Mouse (Mus musculus): ENCODE measurements around the gene Gm10322.

Gm10322 gene

DNA sequence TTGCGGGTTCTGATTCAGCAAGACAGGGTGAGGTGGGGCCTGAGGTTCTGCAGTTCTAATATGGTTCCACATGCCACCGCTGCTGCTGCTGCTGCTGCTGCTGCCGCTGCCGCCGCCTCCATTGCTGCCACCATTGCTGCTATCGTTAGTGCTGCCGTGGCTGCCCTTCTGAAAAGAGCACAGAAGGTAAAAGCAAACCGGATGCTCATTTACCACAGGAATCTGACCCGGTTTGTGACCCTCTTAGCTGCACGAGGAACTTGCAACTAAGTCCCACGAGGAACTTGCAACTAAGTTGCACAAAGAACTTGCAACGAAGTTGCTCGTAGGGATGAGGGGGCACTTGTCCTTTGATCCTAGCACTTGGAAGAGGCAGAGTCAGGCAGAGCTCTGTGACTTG, 40.9 kb downstream of the Gm10322 start:
- no peak for DNase-seq (ENCODE audit: low spot score in 2 of 2)

DNA sequence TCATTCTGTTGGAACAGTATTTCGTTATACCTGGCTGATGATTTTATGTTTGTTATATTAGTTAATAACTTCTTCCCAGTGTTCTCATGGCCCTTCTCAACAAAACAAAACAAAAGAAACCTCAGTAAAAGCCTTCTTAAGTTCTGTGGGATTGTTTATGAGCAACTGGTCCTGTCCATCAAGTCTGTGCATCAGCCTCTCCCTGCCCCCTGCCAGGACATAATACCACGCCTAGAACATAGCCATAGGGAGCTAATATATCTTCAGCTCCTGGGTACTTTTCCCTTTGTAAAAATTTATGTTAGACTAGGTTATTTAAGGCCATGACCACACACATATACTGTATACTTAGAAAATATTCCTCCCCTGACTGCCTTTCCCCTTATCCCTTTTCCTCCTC, 48.9 kb downstream of the Gm10322 start:
- DNase-seq (ENCODE audit: low spot score in 2 of 2) = no peak

DNA sequence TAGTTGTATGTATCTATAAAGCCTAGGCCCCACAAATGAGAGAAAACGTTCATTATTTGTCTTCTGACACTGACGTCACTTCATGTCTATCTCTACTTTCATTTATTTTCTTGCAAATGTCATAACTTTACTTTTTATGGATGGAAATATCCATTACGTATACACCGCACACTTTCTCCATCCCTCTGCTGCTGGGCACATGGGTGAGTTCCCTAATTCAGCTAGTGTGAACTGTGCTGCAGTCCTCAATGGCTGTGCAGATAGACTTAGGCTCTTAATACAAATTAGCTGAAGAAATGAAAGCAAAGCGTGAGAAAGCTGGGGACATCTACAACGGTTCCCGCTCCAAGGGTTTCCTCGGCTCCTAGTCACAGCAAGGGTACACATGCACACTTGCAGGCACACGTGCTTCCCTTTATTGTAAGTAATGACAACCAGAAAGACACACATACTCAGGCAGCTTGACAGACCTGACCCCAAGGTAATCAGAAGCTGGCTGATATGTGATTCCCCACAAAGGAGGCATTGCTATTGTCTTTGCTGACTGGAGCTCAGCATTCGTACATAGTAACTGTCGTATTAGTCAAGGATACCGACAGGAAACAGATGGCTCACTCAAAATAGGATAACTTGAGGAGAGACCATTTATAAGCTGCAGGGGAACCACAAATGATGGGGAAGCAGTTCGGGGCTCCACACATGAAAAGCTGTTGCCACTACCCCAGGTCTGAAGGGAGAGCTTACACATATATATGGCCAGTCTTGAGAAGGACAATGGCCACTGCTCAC, 49.8 kb downstream of the Gm10322 start:
- DNase-seq (ENCODE audit: low spot score in 2 of 2) = no peak
